Mouse (Mus musculus): ENCODE data around the gene Rsc1a1. TPM values are rescaled to one million over a fixed set of nuclear protein-coding genes. Genes with fewer than 3 reads are reported as not detected.
A peak's percentile ranks its signal among the peaks of the same experiment; 100 is the strongest.

Gene Rsc1a1
- polyA plus RNA-seq (2015; fragmentation: Nextera tagmentation; extraction: Ambion mirVana) = 0.27 TPM in 1 of 2 replicates, not detected in the other

DNA sequence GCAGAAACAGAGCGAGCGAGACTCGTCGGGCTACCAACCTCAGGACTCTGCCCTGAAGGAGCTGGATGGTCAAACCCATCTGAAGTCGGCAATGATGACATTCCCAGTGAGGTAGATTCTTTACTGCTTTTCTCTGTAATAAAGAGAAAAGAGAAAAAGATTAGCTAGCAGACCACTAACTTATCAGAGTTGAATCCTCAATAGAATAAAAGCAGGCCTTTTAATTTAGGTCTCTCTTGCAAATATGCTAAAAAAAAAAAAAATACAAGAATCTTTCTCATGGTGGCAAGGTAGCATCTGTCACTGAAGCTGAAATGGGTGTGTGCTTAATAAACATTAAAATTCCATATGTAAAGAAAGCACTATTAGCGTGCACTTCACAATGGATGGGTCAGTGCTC lies at the start of gene Rsc1a1:
Gene Rsc1a1, minus strand, starts transcription at position 101 of the 400 bp plus-strand sequence.
- Histone ChIP-seq H3K27ac (no peak within 1 kb of the TSS), H3K4me3 (no peak within 1 kb of the TSS), H3K36me3 (peaks cover 44% of the 10 kb centered on the region), H3K9ac (no peak within 1 kb of the TSS), H3K4me2 (no peak within 1 kb of the TSS), H3K4me1 (replicated peaks) (peaks cover 30% of the 10 kb centered on the region), H3K27me3 (no peaks in the 10 kb centered on the region), H3K9me3 (replicated peaks) (no peaks in the 10 kb centered on the region)
- no peak for ATAC-seq (replicated peaks; ENCODE audit: insufficient number of reproducible peaks, insufficient read depth, low FRiP score, low read depth)
- WGBS = 95% methylated on average over 6 of the region's 6 CpGs

DNA sequence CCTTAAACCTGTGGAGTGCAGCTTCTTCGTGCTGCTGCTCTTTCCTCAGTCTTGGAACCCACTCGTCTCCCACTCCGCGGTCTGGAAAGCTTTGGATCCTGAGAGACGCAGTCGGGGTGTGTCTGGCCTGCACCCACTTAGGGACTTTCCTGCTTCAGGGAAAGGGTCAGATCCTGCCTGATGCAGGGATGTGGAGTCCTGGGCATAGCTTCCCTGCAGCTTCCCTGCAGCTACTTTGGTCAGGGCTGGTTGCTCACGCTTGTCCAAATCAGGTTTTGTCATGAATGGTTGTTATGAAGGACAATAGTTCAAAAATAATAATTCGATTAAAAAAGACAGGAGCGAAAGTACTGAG lies 49.8 kb upstream of the Rsc1a1 start:
- Histone ChIP-seq H3K4me1 (replicated peaks) (peaks cover 7% of the 10 kb centered on the region), H3K9ac (no peak overlapping the region), H3K27me3 (no peaks in the 10 kb centered on the region), H3K4me2 (peak overlapping the region; percentile 67), H3K27ac (no peak overlapping the region; the same call in 1 of the 2 replicates), H3K36me3 (no peaks in the 10 kb centered on the region), H3K9me3 (replicated peaks) (no peaks in the 10 kb centered on the region), H3K4me3 (peak overlapping the region; percentile 48)
- no peak for ATAC-seq (replicated peaks; ENCODE audit: insufficient number of reproducible peaks, insufficient read depth, low FRiP score, low read depth)
- WGBS = 28% methylated on average over 9 of the region's 9 CpGs

DNA sequence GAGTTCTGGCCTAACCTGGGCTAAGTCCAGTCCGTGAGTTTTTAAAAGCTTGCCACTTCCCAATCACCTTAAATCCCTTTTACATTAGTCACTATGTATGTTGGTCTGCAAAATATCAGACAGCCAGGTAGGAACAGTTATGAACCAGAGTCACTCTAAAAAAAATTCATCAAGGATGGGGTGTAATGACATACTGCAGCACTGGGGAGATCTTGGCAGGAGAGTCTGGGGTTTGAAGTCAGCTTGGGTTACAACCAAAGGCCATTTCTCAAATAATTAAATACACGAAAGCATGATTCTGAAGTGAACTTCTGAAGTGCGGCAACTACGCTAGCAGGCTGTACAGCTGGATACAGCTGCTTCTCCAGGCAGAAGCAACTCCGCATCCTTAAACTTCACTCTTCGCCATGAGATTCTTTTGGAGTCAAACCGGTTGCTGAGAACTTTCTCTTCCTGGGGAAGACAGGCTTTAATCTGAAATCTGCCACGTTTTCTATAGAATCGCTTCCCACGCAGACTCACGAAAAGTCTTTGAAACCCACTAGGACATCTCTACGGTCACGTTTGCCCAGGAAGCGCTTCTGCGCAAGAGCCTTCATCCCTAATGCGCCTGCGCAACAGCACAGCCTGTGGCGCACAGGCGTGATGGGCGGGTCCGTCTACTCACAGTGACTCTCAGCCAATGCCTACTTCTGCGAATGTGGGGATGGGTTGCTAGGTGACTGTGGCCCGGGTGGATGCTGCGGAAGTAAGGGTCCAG lies 49.2 kb upstream of the Rsc1a1 start:
- Histone ChIP-seq H3K27me3 (no peaks in the 10 kb centered on the region), H3K4me3 (peak overlapping the region; percentile 48), H3K36me3 (no peaks in the 10 kb centered on the region), H3K4me2 (peak overlapping the region; percentile 67), H3K4me1 (replicated peaks) (peaks cover 7% of the 10 kb centered on the region), H3K9ac (peak overlapping the region; percentile 29; the same call in 1 of the 2 replicates), H3K27ac (peak overlapping the region; percentile 68), H3K9me3 (replicated peaks) (no peaks in the 10 kb centered on the region)
- WGBS = 7% methylated on average over 24 of the region's 24 CpGs
- ATAC-seq (replicated peaks; ENCODE audit: insufficient number of reproducible peaks, insufficient read depth, low FRiP score, low read depth) = peak; percentile 94

DNA sequence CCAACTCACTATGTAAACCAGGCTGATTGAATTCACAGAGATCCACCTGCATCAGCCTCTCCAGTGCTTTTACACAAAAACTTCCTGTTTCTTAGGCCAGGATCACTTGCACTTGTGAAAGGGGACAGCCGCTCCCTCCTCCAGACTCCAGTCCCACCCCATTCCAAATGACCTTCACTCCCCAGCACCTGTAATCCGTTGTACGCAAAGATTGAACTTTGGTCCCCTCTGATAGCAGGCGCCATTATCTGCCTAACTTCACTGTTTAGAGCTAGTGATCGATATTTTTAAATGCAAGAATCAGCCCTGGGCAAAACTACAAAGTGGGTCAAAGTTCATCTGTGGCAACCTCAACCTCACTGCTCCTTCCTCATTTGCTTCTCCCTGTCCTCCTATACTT lies 46.4 kb upstream of the Rsc1a1 start:
- Histone ChIP-seq H3K9me3 (replicated peaks) (no peaks in the 10 kb centered on the region), H3K27ac (no peak overlapping the region), H3K4me2 (no peak overlapping the region), H3K9ac (no peak overlapping the region), H3K27me3 (no peaks in the 10 kb centered on the region), H3K4me1 (replicated peaks) (peaks cover 7% of the 10 kb centered on the region), H3K4me3 (no peak overlapping the region), H3K36me3 (no peaks in the 10 kb centered on the region)
- ATAC-seq (replicated peaks; ENCODE audit: insufficient number of reproducible peaks, insufficient read depth, low FRiP score, low read depth) = no peak
- 69% methylated on average over 5 of the region's 5 CpGs for WGBS

DNA sequence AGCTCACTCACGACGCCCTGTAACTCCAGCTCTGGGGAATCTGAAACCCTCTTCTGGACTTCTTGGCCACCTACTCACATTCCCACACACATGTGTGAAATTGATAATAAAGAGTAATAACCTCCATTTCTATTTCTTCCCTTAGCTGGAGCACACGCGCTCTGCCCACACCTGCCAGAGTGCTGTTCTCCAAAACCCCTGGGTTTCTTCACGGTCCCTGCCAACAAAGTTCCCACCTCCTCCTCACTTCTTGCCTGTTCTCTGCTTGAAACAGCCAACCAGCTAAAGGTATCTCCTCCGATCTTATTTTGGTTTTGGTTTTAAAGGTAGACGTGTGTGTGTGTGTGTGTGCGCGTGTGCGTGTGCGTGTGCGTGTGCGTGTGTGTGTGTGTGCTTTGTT lies 45.0 kb upstream of the Rsc1a1 start:
- H3K4me3 ChIP-seq = no peak overlapping the region
- ATAC-seq (replicated peaks; ENCODE audit: insufficient number of reproducible peaks, insufficient read depth, low FRiP score, low read depth) = no peak
- H3K4me1 ChIP-seq (replicated peaks) = peaks cover 7% of the 10 kb centered on the region
- no peak overlapping the region for H3K27ac ChIP-seq
- H3K9ac ChIP-seq = no peak overlapping the region
- H3K4me2 ChIP-seq = no peak overlapping the region
- H3K27me3 ChIP-seq = no peaks in the 10 kb centered on the region
- no peaks in the 10 kb centered on the region for H3K36me3 ChIP-seq
- H3K9me3 ChIP-seq (replicated peaks) = no peaks in the 10 kb centered on the region
- WGBS = 74% methylated on average over 13 of the region's 13 CpGs

DNA sequence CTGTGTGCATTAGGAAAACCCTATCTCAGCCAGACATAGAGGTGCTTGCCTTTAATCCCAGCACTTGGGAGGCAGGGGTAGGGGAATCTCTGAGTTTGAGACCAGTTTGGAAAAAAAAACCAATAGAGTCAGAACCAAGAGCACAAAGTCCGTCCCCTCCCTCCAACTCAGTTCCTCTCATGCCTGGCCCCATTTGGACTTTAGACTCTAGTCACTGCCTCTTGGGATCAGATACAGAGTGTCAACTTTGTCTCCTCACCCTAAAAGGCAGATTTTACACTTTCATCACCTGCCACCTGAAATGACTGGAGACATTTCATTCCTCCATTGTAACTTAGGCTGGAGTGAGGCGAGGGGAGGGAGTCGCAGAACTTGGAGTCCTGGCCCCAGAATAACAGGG lies 43.9 kb upstream of the Rsc1a1 start:
- no peak overlapping the region for H3K9ac ChIP-seq

DNA sequence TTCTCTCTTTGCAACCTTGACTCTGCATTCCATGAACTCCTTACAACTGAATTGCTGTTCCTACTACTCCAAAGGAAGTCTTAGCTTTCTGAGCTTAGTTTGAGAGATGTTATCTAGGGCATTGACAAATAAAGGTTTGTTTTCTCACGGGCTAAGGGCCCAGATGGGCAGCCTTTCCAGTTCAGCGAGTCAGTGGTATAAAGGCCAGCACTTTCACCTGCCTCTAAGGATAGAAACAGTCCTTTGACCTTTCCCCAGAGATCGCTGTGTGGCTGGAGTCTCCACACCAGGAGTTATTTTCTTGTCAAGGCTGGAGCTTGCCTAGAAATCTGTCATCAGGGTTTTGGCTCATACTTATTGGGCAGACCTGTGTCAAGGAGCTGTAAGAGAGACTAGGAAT lies 40.3 kb upstream of the Rsc1a1 start:
- Histone ChIP-seq H3K4me2 (no peak overlapping the region), H3K27me3 (no peaks in the 10 kb centered on the region), H3K9me3 (replicated peaks) (no peaks in the 10 kb centered on the region), H3K4me3 (no peak overlapping the region), H3K27ac (no peak overlapping the region), H3K9ac (no peak overlapping the region), H3K4me1 (replicated peaks) (peaks cover 20% of the 10 kb centered on the region), H3K36me3 (no peaks in the 10 kb centered on the region)
- 43% methylated on average over 3 of the region's 3 CpGs for WGBS
- ATAC-seq (replicated peaks; ENCODE audit: insufficient number of reproducible peaks, insufficient read depth, low FRiP score, low read depth) = no peak

More for the DNA sequence above, 43.9 kb upstream of the Rsc1a1 start:
- Histone ChIP-seq H3K4me2 (no peak overlapping the region), H3K27ac (no peak overlapping the region), H3K4me3 (no peak overlapping the region), H3K27me3 (no peaks in the 10 kb centered on the region), H3K9me3 (replicated peaks) (no peaks in the 10 kb centered on the region), H3K4me1 (replicated peaks) (no peaks in the 10 kb centered on the region), H3K36me3 (no peaks in the 10 kb centered on the region)
- 77% methylated on average over 3 of the region's 3 CpGs for WGBS
- no peak for ATAC-seq (replicated peaks; ENCODE audit: insufficient number of reproducible peaks, insufficient read depth, low FRiP score, low read depth)

DNA sequence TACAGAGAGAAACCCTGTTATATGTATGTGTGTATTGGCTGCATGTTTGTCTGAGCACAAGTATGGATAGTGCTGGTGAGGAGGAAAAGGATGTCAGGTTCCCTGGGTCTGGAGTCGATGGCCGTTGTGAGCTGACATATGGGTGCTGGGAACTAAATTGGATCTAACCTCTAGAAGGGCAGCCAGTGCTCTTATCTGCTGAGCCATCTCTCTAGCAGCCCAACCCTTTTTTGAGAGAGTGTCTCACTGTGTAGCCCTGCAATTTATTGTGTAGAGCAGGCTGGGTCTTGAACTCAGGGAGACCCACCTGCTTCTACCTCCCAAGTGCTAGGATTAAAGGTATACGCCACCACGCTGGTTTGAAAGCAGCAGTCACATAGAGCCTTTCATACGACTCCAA lies 39.9 kb upstream of the Rsc1a1 start:
- no peaks in the 10 kb centered on the region for H3K27me3 ChIP-seq
- no peaks in the 10 kb centered on the region for H3K9me3 ChIP-seq (replicated peaks)
- H3K27ac ChIP-seq = no peak overlapping the region
- H3K4me2 ChIP-seq = no peak overlapping the region
- WGBS = 73% methylated on average over 5 of the region's 5 CpGs
- H3K36me3 ChIP-seq = peaks cover 4% of the 10 kb centered on the region; the same call in 1 of the 2 replicates
- H3K4me1 ChIP-seq (replicated peaks) = peaks cover 24% of the 10 kb centered on the region
- no peak overlapping the region for H3K9ac ChIP-seq
- no peak overlapping the region for H3K4me3 ChIP-seq
- no peak for ATAC-seq (replicated peaks; ENCODE audit: insufficient number of reproducible peaks, insufficient read depth, low FRiP score, low read depth)

DNA sequence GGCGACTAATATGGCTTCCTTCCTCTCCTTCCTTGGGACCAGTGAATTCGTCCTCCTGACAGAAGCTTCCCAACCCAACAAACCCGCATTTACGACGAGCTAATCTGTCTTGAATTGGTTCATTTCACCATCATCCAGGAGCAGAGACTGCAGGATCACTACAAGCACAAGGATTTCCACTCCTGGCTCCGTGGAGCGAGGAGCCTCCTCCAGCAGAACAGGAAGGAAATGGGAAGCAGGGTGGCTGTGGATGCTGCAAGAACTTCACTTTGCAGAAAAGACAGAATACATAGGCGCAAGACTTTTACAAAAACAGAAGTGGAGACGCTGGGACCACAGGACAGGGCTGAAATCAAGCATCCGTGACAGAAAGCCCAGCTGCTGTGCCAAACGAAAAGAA lies 39.2 kb upstream of the Rsc1a1 start:
- Histone ChIP-seq H3K4me3 (no peak overlapping the region), H3K9me3 (replicated peaks) (no peaks in the 10 kb centered on the region), H3K27ac (no peak overlapping the region), H3K9ac (no peak overlapping the region), H3K4me1 (replicated peaks) (peaks cover 29% of the 10 kb centered on the region), H3K36me3 (peaks cover 9% of the 10 kb centered on the region; the same call in 1 of the 2 replicates), H3K27me3 (no peaks in the 10 kb centered on the region), H3K4me2 (0 out of 2 replicates have a peak overlapping the region, but pooled peaks have one; percentile 14)
- WGBS = 61% methylated on average over 11 of the region's 11 CpGs
- no peak for ATAC-seq (replicated peaks; ENCODE audit: insufficient number of reproducible peaks, insufficient read depth, low FRiP score, low read depth)

DNA sequence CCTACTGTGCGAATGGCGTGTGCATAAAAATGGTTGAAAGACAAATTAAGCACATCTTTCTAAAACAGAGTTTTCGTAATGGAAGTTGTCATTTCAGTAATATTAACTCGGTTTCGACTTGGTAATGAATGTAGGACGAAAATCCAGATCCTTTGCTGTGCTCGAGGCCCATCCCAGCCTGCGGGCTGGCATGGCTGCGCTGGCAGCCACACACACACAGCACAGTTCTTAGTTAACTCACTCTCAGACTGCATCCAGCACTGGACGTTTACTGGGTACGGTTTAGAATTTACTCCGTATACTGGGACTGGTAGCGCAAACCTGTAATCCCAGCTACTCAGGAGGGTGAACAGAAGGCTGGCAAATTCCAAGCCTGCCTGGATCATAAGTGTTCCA lies 38.3 kb upstream of the Rsc1a1 start:
- Histone ChIP-seq H3K27me3 (no peaks in the 10 kb centered on the region), H3K36me3 (peaks cover 9% of the 10 kb centered on the region; the same call in 1 of the 2 replicates), H3K4me3 (peak overlapping the region; percentile 94), H3K27ac (peak overlapping the region; percentile 98), H3K4me2 (peak overlapping the region; percentile 65), H3K9me3 (replicated peaks) (no peaks in the 10 kb centered on the region), H3K9ac (peak overlapping the region; percentile 97), H3K4me1 (replicated peaks) (peaks cover 35% of the 10 kb centered on the region)
- peak; percentile 40; the same call in 1 of the 2 replicates for ATAC-seq (replicated peaks; ENCODE audit: insufficient number of reproducible peaks, insufficient read depth, low FRiP score, low read depth)
- 8% methylated on average over 13 of the region's 13 CpGs for WGBS

DNA sequence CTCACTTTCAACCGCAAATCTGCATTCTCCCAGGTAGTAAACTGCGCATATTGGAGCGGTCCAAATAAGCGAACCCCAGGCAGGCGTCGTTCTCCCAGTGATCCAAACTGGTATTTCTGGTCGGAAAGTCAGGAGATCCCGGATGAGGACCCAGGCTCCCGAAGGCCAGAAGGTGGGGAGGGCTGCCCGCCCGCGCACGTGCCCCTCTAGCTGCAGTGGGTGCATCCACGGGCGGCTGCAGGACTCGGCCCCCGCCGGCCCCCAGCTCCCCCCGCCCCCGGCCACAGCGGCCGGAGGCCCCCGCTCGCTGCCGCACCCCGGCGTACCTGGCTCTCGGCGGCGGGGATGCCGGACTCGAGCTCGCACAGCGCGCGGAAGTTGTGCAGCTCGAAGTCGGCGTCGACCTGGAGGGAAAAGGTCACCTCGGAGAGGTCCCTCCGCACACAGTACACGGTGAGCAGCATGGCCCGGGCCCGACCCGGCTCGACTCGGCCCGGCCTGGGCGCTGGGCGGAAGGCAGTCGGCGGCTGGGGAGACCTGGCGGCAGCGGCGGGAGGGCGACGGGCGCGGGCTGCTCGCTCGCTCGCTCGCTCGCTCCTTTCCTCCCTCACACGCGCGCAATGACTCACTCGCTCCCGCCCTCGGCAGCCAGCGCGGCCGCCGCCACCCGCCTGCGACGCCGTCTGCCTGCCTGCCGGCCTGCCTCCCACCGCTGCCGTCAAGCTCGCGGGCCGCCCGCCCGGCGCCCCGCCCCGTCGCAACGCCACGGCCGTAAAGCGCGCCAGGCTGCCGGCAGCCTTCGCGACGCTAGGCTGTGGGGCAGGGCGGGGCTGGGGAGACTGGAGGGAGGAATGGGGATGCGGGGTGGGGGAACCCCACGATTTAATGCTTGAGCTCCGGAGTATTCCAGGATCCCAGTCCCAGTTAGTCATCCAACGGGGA lies 37.6 kb upstream of the Rsc1a1 start, which contains the start of gene Ddi2:
Gene Ddi2, minus strand, starts transcription at position 689 of the 942 bp plus-strand sequence.
- under 1% methylated on average over 90 of the region's 105 CpGs for WGBS
- Histone ChIP-seq H3K4me3 (peak within 1 kb of the TSS; percentile 94), H3K9me3 (replicated peaks) (no peaks in the 10 kb centered on the region), H3K27me3 (no peaks in the 10 kb centered on the region), H3K4me2 (peak within 1 kb of the TSS; percentile 65), H3K4me1 (replicated peaks) (peaks cover 35% of the 10 kb centered on the region), H3K27ac (peak within 1 kb of the TSS; percentile 98), H3K9ac (peak within 1 kb of the TSS; percentile 97), H3K36me3 (peaks cover 9% of the 10 kb centered on the region; the same call in 1 of the 2 replicates)
- ATAC-seq (replicated peaks; ENCODE audit: insufficient number of reproducible peaks, insufficient read depth, low FRiP score, low read depth) = peak; percentile 87
